Mouse (Mus musculus) liver, embryonic 11.5 days (tissue): ENCODE measurements around the gene Vps45. TPM values are rescaled to one million over a fixed set of nuclear protein-coding genes. Genes with fewer than 3 reads are reported as not detected.

ENCODE experiments used
- ATAC-seq: fragments of 200-750 bp; cut with Nextera tagmentation; replicated peaks from 2 replicates; pipeline ENCODE4 v1.8.0; 2017; ENCODE audit warnings: moderate number of reproducible peaks, mild to moderate bottlenecking, moderate TSS enrichment, moderate library complexity; ENCODE audit not compliant: low FRiP score
- DNase-seq: peaks from one replicate; pipeline ENCODE4 v3.0.0-alpha.2; 2017; ENCODE audit warnings: low spot score
- H3K27ac ChIP-seq: fragments of 300-500 bp; sonication (generic); 2 replicates; pipeline ENCODE4 v1.5.1; 2014; ENCODE audit warnings: mild to moderate bottlenecking, low read depth, low read length, control low read depth
- H3K27me3 ChIP-seq: fragments of 300-500 bp; sonication (generic); replicated peaks from 2 replicates; pipeline ENCODE4 v1.6.1; 2014; ENCODE audit warnings: low read length, mixed read lengths; ENCODE audit not compliant: control insufficient read depth, insufficient read depth
- H3K36me3 ChIP-seq: fragments of 300-500 bp; sonication (generic); 2 replicates; pipeline ENCODE4 v1.6.1; 2014; ENCODE audit warnings: mild to moderate bottlenecking, low read length, moderate library complexity, mixed read lengths; ENCODE audit not compliant: control insufficient read depth, insufficient read depth
- H3K4me1 ChIP-seq: fragments of 300-500 bp; sonication (generic); replicated peaks from 2 replicates; pipeline ENCODE4 v1.6.1; 2014; ENCODE audit warnings: low read length, mixed read lengths; ENCODE audit not compliant: control insufficient read depth, insufficient read depth
- H3K4me2 ChIP-seq: fragments of 300-500 bp; sonication (generic); 2 replicates; pipeline ENCODE4 v1.6.1; 2014; ENCODE audit warnings: mild to moderate bottlenecking, control low read depth, moderate library complexity
- H3K4me3 ChIP-seq: fragments of 300-500 bp; sonication (generic); 2 replicates; pipeline ENCODE4 v1.5.1; 2014; ENCODE audit warnings: low read depth, low read length, control low read depth
- H3K9ac ChIP-seq: fragments of 300-500 bp; sonication (generic); 2 replicates; pipeline ENCODE4 v1.6.1; 2014; ENCODE audit warnings: low read depth, low read length, control low read depth
- H3K9me3 ChIP-seq: fragments of 300-500 bp; sonication (generic); 2 replicates; pipeline ENCODE4 v1.6.1; 2016; ENCODE audit warnings: low read length, inconsistent platforms, mixed read lengths; ENCODE audit not compliant: control insufficient read depth
- WGBS: fragments of 180-500 bp; shearing (Covaris S2); extraction: QIAGEN DNeasy Blood & Tissue Kit; methylation state at CpG from one replicate; pipeline ENCODE4 v1.1.7; 2014; 5-methylcytosine and 5-hydroxymethylcytosine counted together
- polyA plus RNA-seq: library from polyadenylated mRNA; unstranded; fragments of >200 nt; fragmentation: Nextera tagmentation; extraction: Ambion mirVana; gene quantifications from 2 replicates; pipeline ENCODE4 v1.2.1, GENCODE M21; 2014

The Vps45 gene
- polyA plus RNA-seq, 1 experiment from 2014 or later = 18.5 TPM

GRCm38 (mm10) chr3:96094203-96094602 is 35.9 kb upstream of the Vps45 start:
- H3K27ac ChIP-seq = no peak overlapping the region

GRCm38 (mm10) chr3:96093509-96093908 is 35.2 kb upstream of the Vps45 start:
- 68% methylated on average over 13 of the region's 13 CpGs for WGBS
- Histone ChIP-seq H3K4me2 (no peak overlapping the region), H3K27me3 (no peaks in the 10 kb centered on the region), H3K9ac (no peak overlapping the region), H3K9me3 (no peaks in the 10 kb centered on the region), H3K4me1 (no peaks in the 10 kb centered on the region), H3K27ac (no peak overlapping the region), H3K36me3 (no peaks in the 10 kb centered on the region), H3K4me3 (no peak overlapping the region)
- DNase-seq (no peak), ATAC-seq (no peak)

More at GRCm38 (mm10) chr3:96094203-96094602, 35.9 kb upstream of the Vps45 start:
- no peaks in the 10 kb centered on the region for H3K9me3 ChIP-seq
- DNase-seq (no peak), ATAC-seq (0 out of 2 replicates have a peak, but pooled peaks have one; percentile 39)
- no peaks in the 10 kb centered on the region for H3K4me1 ChIP-seq
- no peak overlapping the region for H3K4me2 ChIP-seq
- WGBS = 65% methylated on average over 13 of the region's 13 CpGs
- no peaks in the 10 kb centered on the region for H3K27me3 ChIP-seq
- no peaks in the 10 kb centered on the region for H3K36me3 ChIP-seq
- no peak overlapping the region for H3K4me3 ChIP-seq
- no peak overlapping the region for H3K9ac ChIP-seq

- WGBS = 71% methylated on average over 6 of the region's 6 CpGs
- H3K27ac ChIP-seq = no peak overlapping the region
- H3K9me3 ChIP-seq = no peaks in the 10 kb centered on the region
- no peaks in the 10 kb centered on the region for H3K36me3 ChIP-seq
- no peak overlapping the region for H3K4me3 ChIP-seq
- no peak for DNase-seq
- H3K4me1 ChIP-seq = no peaks in the 10 kb centered on the region
- H3K4me2 ChIP-seq = no peak overlapping the region
- ATAC-seq = no peak
- no peaks in the 10 kb centered on the region for H3K27me3 ChIP-seq
- no peak overlapping the region for H3K9ac ChIP-seq
Measured at GRCm38 (mm10) chr3:96091966-96092365, 33.7 kb upstream of the Vps45 start.

- DNase-seq (no peak), ATAC-seq (no peak)
- H3K4me2 ChIP-seq = no peak overlapping the region
- no peaks in the 10 kb centered on the region for H3K4me1 ChIP-seq
- no peaks in the 10 kb centered on the region for H3K27me3 ChIP-seq
- H3K27ac ChIP-seq = no peak overlapping the region
- no peaks in the 10 kb centered on the region for H3K9me3 ChIP-seq
- whole genome bisulfite sequencing = 65% methylated on average over 2 of the region's 2 CpGs
- H3K36me3 ChIP-seq = no peaks in the 10 kb centered on the region
- no peak overlapping the region for H3K9ac ChIP-seq
- H3K4me3 ChIP-seq = no peak overlapping the region
Measured at GRCm38 (mm10) chr3:96091146-96091545, 32.9 kb upstream of the Vps45 start.

GRCm38 (mm10) chr3:96089882-96090489 is 31.7 kb upstream of the Vps45 start:
- ATAC-seq (no peak), DNase-seq (peak; percentile 21)
- Histone ChIP-seq H3K4me1 (no peaks in the 10 kb centered on the region), H3K9me3 (no peaks in the 10 kb centered on the region), H3K4me2 (no peak overlapping the region), H3K36me3 (no peaks in the 10 kb centered on the region), H3K9ac (no peak overlapping the region), H3K27me3 (no peaks in the 10 kb centered on the region), H3K4me3 (no peak overlapping the region), H3K27ac (no peak overlapping the region)
- 53% methylated on average over 2 of the region's 2 CpGs for WGBS

GRCm38 (mm10) chr3:96087801-96088200 is 29.5 kb upstream of the Vps45 start:
- no peak overlapping the region for H3K27ac ChIP-seq
- H3K4me2 ChIP-seq = no peak overlapping the region
- 85% methylated on average over 4 of the region's 4 CpGs for whole genome bisulfite sequencing
- ATAC-seq = no peak
- H3K9me3 ChIP-seq = no peaks in the 10 kb centered on the region
- no peak overlapping the region for H3K4me3 ChIP-seq
- no peaks in the 10 kb centered on the region for H3K27me3 ChIP-seq
- H3K9ac ChIP-seq = no peak overlapping the region
- no peaks in the 10 kb centered on the region for H3K36me3 ChIP-seq
- no peak for DNase-seq
- H3K4me1 ChIP-seq = peaks cover 5% of the 10 kb centered on the region

GRCm38 (mm10) chr3:96087219-96087618 is 29.0 kb upstream of the Vps45 start:
- WGBS = 60% methylated on average over 2 of the region's 2 CpGs
- no peak overlapping the region for H3K9ac ChIP-seq
- peaks cover 9% of the 10 kb centered on the region for H3K4me1 ChIP-seq
- H3K4me2 ChIP-seq = no peak overlapping the region
- H3K36me3 ChIP-seq = no peaks in the 10 kb centered on the region
- no peak overlapping the region for H3K27ac ChIP-seq
- H3K9me3 ChIP-seq = no peaks in the 10 kb centered on the region
- no peak for DNase-seq
- no peak for ATAC-seq
- no peaks in the 10 kb centered on the region for H3K27me3 ChIP-seq
- H3K4me3 ChIP-seq = no peak overlapping the region

- no peaks in the 10 kb centered on the region for H3K36me3 ChIP-seq
- no peak overlapping the region for H3K4me2 ChIP-seq
- H3K4me1 ChIP-seq = peaks cover 10% of the 10 kb centered on the region
- no peak overlapping the region for H3K4me3 ChIP-seq
- H3K27ac ChIP-seq = no peak overlapping the region
- DNase-seq (peak; percentile 22), ATAC-seq (no peak)
- no peaks in the 10 kb centered on the region for H3K9me3 ChIP-seq
- H3K9ac ChIP-seq = no peak overlapping the region
- 79% methylated on average over 10 of the region's 10 CpGs for WGBS
- H3K27me3 ChIP-seq = no peaks in the 10 kb centered on the region
Measured at GRCm38 (mm10) chr3:96084146-96084755, 26.0 kb upstream of the Vps45 start.
